Mouse (Mus musculus) forebrain, embryonic 14.5 days (tissue): ENCODE results near the gene Spata13. TPM values are rescaled to one million over a fixed set of nuclear protein-coding genes. Genes with fewer than 3 reads are reported as not detected.
A peak's percentile ranks its signal among the peaks of the same experiment; 100 is the strongest.

Experiments
- ATAC-seq: fragments of 200-750 bp; cut with Nextera tagmentation; 2 replicates; pipeline ENCODE4 v1.8.0; 2017; ENCODE audit warnings: mild to moderate bottlenecking, moderate library complexity
- DNase-seq: peaks from one replicate; pipeline ENCODE4 v3.0.0-alpha.2; 2015; ENCODE audit warnings: low spot score
- H3K27ac ChIP-seq: fragments of 300-500 bp; sonication (generic); 2 replicates; pipeline ENCODE4 v1.5.1; 2014; ENCODE audit warnings: low read depth, mild to moderate bottlenecking, control low read depth, low read length, moderate library complexity
- H3K27me3 ChIP-seq: fragments of 300-500 bp; sonication (generic); replicated peaks from 2 replicates; pipeline ENCODE4 v1.6.1; 2014; ENCODE audit warnings: low read length, control low read depth, mixed read lengths; ENCODE audit not compliant: control insufficient read depth, insufficient read depth
- H3K36me3 ChIP-seq: fragments of 300-500 bp; sonication (generic); 2 replicates; pipeline ENCODE4 v1.6.1; 2014; ENCODE audit warnings: low read length, control low read depth; ENCODE audit not compliant: control insufficient read depth, insufficient read depth
- H3K4me1 ChIP-seq: fragments of 300-500 bp; sonication (generic); 2 replicates; pipeline ENCODE4 v1.6.1; 2014; ENCODE audit warnings: antibody characterized with exemption, low read length, control low read depth; ENCODE audit not compliant: control insufficient read depth, insufficient read depth
- H3K4me2 ChIP-seq: fragments of 300-500 bp; sonication (generic); 2 replicates; pipeline ENCODE4 v1.6.1; 2014; ENCODE audit warnings: mild to moderate bottlenecking, control low read depth, low read length
- H3K4me3 ChIP-seq: fragments of 300-500 bp; sonication (generic); 2 replicates; pipeline ENCODE4 v1.5.1; 2014; ENCODE audit warnings: low read depth, low read length, control low read depth
- H3K9ac ChIP-seq: fragments of 300-500 bp; sonication (generic); 2 replicates; pipeline ENCODE4 v1.6.1; 2014; ENCODE audit warnings: mild to moderate bottlenecking, low read length, control low read depth, moderate library complexity
- H3K9me3 ChIP-seq: fragments of 300-500 bp; sonication (generic); replicated peaks from 2 replicates; pipeline ENCODE4 v1.6.1; 2016; ENCODE audit warnings: low read length, control low read depth, mixed read lengths; ENCODE audit not compliant: control insufficient read depth
- WGBS: fragments of 180-500 bp; shearing (Covaris S2); extraction: QIAGEN DNeasy Blood & Tissue Kit; methylation state at CpG from one replicate; pipeline ENCODE4 v1.1.7; 2014; 5-methylcytosine and 5-hydroxymethylcytosine counted together
- polyA plus RNA-seq: library from polyadenylated mRNA; unstranded; fragments of >200 nt; fragmentation: Nextera tagmentation; extraction: Ambion mirVana; gene quantifications from 2 replicates; pipeline ENCODE4 v1.2.1, GENCODE M21; 2014

Spata13 gene
- 36.6 and 45.8 TPM in 2 replicates for polyA plus RNA-seq

DNA sequence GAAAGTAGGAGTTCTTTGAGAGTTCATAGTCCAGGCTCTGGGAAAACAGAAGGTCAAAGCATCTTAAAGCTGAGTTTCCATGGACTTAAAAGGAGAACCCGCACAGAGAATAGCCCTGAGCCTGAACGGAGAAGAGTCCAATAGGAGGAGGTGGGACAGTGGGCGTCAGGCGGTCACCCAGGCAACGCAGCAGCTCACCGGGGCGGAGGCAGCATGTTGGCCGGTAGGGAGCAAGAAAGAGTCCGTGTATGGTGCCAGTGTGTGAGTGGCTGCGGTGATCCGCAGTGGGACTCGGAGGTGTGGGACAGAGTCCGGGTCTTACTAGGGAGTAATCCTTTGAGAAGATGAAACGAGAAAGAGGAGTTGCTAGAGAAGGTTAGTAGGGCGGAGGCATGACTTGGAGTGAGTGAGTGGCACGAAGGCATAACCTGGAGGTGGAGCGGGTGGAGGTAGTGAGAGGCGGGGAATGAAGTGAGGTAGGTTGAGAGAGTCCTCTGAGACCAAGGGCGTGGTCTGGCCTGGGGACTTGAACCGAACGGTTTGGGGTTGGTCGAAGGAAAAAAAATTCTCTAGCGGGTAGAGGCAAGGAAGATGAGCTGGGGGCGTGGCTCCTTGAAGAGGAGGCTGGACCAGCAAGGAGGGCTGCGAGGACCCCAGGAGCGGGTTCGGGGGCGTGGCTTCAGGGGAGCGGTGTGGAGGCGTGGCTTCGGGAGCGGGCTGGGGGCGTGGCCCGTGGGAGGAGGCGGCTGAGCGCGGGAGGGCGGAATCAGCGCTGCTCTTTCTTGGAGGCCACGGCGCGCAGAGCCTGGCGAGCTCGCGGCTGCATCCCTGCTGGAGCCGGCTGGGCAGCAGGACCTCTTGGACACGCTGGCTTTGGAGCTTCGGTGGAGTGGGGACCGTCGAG lies at the start of gene Spata13:
TSS of gene Spata13 (plus strand) at position 41 of the 904 bp plus-strand sequence.
- H3K27me3 ChIP-seq: no peaks in the 10 kb centered on the region
- H3K9me3 ChIP-seq: no peaks in the 10 kb centered on the region
- no peaks in the 10 kb centered on the region for H3K36me3 ChIP-seq
- under 1% methylated on average over 43 of the region's 50 CpGs for WGBS
- H3K27ac ChIP-seq: peak within 1 kb of the TSS; percentile 77
- ATAC-seq: peak; percentile 93
- peak within 1 kb of the TSS; percentile 82 for H3K9ac ChIP-seq
- peak within 1 kb of the TSS; percentile 81 for H3K4me3 ChIP-seq
- peaks cover 31% of the 10 kb centered on the region for H3K4me1 ChIP-seq
- H3K4me2 ChIP-seq: peak within 1 kb of the TSS; percentile 89
- DNase-seq: peak; percentile 94

GRCm38 (mm10) chr14:60586687-60587453 lies 46.9 kb upstream of the Spata13 start:
- Histone ChIP-seq H3K27ac (no peak overlapping the region), H3K9me3 (no peaks in the 10 kb centered on the region; the same call in 1 of the 2 replicates), H3K4me1 (0 out of 2 replicates have a peak, but pooled peaks cover 3% of the 10 kb centered on the region), H3K4me2 (no peak overlapping the region), H3K36me3 (no peaks in the 10 kb centered on the region), H3K9ac (no peak overlapping the region), H3K27me3 (no peaks in the 10 kb centered on the region), H3K4me3 (no peak overlapping the region)
- ATAC-seq: no peak
- WGBS: 20% methylated on average over 15 of the region's 15 CpGs
- peak; percentile 28 for DNase-seq

- WGBS: 79% methylated on average over 2 of the region's 2 CpGs
- ATAC-seq (no peak), DNase-seq (no peak)
- H3K27me3 ChIP-seq: no peaks in the 10 kb centered on the region
- no peaks in the 10 kb centered on the region for H3K36me3 ChIP-seq
- no peak overlapping the region for H3K27ac ChIP-seq
- peaks cover 7% of the 10 kb centered on the region; the same call in 1 of the 2 replicates for H3K4me1 ChIP-seq
- H3K9me3 ChIP-seq: no peaks in the 10 kb centered on the region
- no peak overlapping the region for H3K4me2 ChIP-seq
- no peak overlapping the region for H3K4me3 ChIP-seq
- no peak overlapping the region for H3K9ac ChIP-seq
Observed at GRCm38 (mm10) chr14:60589001-60589400, 44.8 kb upstream of the Spata13 start.

- no peaks in the 10 kb centered on the region for H3K9me3 ChIP-seq
- 94% methylated on average over 5 of the region's 5 CpGs for WGBS
Observed at GRCm38 (mm10) chr14:60592339-60592738, 41.5 kb upstream of the Spata13 start.

DNA sequence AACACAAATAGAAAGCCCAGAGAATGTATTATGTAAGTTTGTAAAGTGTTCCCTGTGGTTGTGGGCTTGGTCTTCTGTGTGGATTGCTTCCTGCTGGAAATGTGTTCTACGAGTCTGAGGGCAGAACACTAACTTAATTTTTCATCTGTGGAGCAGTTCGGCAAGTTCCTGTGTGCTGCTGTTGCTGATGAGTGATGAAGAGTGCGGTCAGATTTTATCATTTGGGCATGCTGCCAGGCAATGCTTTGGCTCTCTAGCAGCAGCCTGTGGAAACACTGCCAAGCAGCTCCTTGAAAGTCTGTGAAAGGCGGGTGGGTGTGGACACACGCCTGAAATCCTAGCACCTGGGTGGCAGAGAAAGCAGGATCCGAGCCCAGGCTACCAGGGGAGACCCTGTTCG lies 41.0 kb upstream of the Spata13 start:
- Histone ChIP-seq H3K9ac (no peak overlapping the region), H3K27me3 (no peaks in the 10 kb centered on the region), H3K4me3 (no peak overlapping the region), H3K4me2 (no peak overlapping the region), H3K9me3 (no peaks in the 10 kb centered on the region), H3K27ac (no peak overlapping the region), H3K4me1 (peaks cover 4% of the 10 kb centered on the region; the same call in 1 of the 2 replicates), H3K36me3 (no peaks in the 10 kb centered on the region)
- 44% methylated on average over 7 of the region's 7 CpGs for WGBS
- no peak for ATAC-seq
- DNase-seq: peak; percentile 25

More at GRCm38 (mm10) chr14:60592339-60592738, 41.5 kb upstream of the Spata13 start:
- Histone ChIP-seq H3K4me2 (no peak overlapping the region), H3K27me3 (no peaks in the 10 kb centered on the region), H3K9ac (no peak overlapping the region), H3K4me3 (no peak overlapping the region), H3K27ac (no peak overlapping the region), H3K4me1 (peaks cover 4% of the 10 kb centered on the region; the same call in 1 of the 2 replicates), H3K36me3 (no peaks in the 10 kb centered on the region)
- DNase-seq (no peak), ATAC-seq (no peak)

DNA sequence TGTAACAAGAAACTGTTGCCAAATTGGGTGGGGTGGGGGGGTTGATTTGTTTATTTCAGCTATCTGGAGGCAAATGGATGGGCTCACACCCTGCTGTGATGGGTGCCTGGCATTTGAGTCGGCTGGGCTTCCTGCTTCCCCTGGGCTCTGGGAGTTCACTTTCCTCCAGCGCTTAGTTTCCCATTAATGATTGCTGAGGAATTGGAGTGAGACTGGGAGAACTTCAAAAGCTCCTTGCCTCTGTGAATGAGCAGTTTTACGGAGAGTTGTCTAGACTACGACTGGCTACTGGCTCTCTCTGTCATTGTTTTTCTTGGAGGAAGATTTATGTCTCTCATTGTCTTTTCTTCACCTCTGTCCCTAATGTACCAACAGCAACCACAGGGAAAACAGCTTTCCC lies 36.2 kb upstream of the Spata13 start:
- H3K27me3 ChIP-seq: no peaks in the 10 kb centered on the region
- DNase-seq: no peak
- H3K9me3 ChIP-seq: no peaks in the 10 kb centered on the region
- H3K4me2 ChIP-seq: no peak overlapping the region
- no peak for ATAC-seq
- peaks cover 4% of the 10 kb centered on the region; the same call in 1 of the 2 replicates for H3K4me1 ChIP-seq
- H3K36me3 ChIP-seq: no peaks in the 10 kb centered on the region
- H3K9ac ChIP-seq: no peak overlapping the region
- H3K27ac ChIP-seq: no peak overlapping the region
- H3K4me3 ChIP-seq: no peak overlapping the region
- WGBS: 27% methylated on average over 4 of the region's 4 CpGs

- no peaks in the 10 kb centered on the region for H3K9me3 ChIP-seq
- H3K27me3 ChIP-seq: no peaks in the 10 kb centered on the region
- ATAC-seq (no peak), DNase-seq (no peak)
- no peak overlapping the region for H3K4me3 ChIP-seq
- H3K27ac ChIP-seq: no peak overlapping the region
- WGBS: 90% methylated on average over 2 of the region's 2 CpGs
- no peak overlapping the region for H3K9ac ChIP-seq
- H3K36me3 ChIP-seq: no peaks in the 10 kb centered on the region
- H3K4me2 ChIP-seq: no peak overlapping the region
- no peaks in the 10 kb centered on the region for H3K4me1 ChIP-seq
Observed at GRCm38 (mm10) chr14:60599044-60599443, 34.8 kb upstream of the Spata13 start.

GRCm38 (mm10) chr14:60605564-60605963 lies 28.2 kb upstream of the Spata13 start:
- no peak for ATAC-seq

More at GRCm38 (mm10) chr14:60605564-60605963, 28.2 kb upstream of the Spata13 start:
- H3K4me1 ChIP-seq: no peaks in the 10 kb centered on the region
- H3K9ac ChIP-seq: no peak overlapping the region
- no peak for DNase-seq
- H3K36me3 ChIP-seq: no peaks in the 10 kb centered on the region
- H3K27me3 ChIP-seq: no peaks in the 10 kb centered on the region
- no peak overlapping the region for H3K4me3 ChIP-seq
- no peaks in the 10 kb centered on the region for H3K9me3 ChIP-seq
- WGBS: 84% methylated on average over 2 of the region's 2 CpGs
- no peak overlapping the region for H3K4me2 ChIP-seq
- H3K27ac ChIP-seq: no peak overlapping the region
